Mouse (Mus musculus) adrenal gland, postnatal 10 days (tissue): ENCODE data around the gene Aup1. TPM values are rescaled to one million over a fixed set of nuclear protein-coding genes. Genes with fewer than 3 reads are reported as not detected.

Experiments used
- DNase-seq: peaks from one replicate; pipeline ENCODE4 v3.0.0; 2021; ENCODE audit warnings: mixed read lengths
- total RNA-seq, 2 experiments: library from RNA; stranded (reverse); gene quantifications; 2 replicates each; pipeline ENCODE4 v1.2.3; 2021

The Aup1 gene
- total RNA-seq, 2 experiments from 2014 or later, result 143 to 149 TPM

DNA sequence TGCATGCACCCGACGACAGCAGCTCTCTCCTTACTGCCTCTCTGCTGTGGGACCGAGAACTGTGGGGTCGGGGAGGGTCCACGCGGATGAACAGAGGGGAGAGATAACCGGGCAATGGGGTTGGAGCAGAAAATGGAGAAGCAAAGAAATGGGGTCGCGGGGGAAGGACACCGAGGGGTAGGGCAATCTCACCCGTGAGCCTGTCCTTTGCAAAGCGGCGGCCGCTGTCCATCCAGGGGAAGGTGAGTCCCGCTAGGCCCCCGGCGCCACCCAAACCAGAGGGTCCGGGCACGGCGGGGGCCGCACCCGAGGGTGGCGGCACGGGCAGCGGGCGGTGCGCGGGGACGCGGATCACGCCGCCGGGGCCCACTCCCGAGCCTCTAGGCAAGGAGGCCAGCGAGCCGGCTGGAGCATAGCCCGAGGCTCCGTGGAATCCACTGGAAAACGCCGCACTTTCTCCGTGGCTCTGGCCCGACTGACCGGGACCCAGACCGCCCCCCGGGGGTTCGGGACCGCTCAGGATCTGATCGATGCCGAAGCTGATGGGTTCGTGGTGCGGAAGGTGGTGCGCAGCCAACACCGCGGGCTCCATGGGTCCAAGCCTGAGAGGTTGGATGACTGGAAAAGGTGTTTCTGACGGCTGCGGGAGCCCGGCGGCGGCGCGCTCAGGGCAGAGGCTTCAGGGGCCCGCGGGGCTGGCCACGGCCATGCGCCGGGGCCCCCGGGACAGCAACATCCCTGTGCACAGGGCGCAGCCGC, 15.3 kb downstream of the Aup1 start:
- DNase-seq, result no peak

DNA sequence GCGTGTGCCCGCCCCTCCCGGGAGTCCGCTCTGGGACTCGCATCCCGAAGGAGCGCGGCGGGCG, 15.8 kb downstream of the Aup1 start, which contains the start of gene Tlx2:
Gene Tlx2, minus strand, starts transcription at position 47 of the 64 bp plus-strand sequence.
- DNase-seq, result no peak

DNA sequence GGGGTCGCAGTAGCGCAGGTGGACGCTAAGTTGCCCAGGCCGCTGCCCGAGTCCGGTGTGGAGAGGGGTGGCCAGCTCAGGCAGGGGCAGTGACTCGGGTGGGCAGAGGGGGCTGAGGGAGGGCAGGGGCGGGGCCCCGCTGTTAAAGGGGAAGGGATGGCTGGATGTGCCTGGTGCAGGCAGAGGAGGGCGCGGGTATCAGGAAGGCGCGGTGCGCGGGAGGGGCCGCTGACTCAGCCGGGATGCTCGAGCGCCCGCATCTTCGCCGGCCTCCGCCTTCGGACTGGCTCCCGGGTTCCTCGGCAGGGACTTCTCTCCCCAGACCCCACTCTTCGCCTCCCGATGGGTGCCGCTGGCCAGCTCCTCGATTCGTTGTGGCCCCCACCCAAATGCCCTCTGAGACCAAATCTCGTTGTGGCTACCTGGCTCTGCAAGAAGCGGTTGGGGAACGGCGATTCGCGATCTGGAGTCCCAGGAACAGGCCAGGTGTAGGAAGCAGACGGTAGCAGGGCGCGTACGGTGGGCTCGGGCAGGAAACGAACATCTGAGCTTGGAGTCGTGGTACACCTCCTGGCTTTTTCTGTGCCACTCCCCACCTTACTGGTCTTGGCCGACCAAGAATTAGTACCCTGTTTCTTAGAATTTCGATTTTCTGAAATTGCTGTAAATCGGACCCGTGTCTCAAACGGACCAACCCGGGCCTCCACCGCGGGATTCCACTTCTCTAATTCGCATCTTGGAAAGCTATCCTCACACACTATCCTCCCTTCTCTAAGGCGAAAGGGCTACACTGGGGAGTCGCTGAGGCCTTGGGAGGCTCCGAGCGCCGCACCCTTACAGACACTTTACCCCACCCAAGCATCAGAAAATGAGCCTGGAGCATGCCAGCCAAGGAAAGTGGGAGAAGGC, 16.2 kb downstream of the Aup1 start:
- peak; percentile 54 for DNase-seq

DNA sequence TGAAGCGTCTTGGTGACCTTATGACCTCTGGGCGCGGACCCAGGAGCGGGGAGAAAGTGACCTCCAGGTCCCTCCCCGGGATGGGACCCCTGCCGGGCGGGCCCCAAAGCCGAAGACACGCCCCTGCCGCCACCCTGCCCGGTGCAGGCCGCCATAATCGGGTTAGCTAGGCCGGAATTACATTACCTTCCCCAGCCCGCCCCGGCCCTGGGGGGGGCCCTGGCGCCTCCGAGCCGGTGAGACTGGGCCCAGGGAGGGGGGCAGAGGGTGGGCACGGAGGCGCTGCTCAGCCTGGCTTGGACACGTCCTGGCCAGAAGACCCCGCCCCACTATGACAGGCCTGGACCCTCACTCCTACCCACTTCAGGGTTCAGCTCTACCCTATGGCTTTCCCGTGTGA, 16.9 kb downstream of the Aup1 start:
- peak; percentile 55 for DNase-seq

DNA sequence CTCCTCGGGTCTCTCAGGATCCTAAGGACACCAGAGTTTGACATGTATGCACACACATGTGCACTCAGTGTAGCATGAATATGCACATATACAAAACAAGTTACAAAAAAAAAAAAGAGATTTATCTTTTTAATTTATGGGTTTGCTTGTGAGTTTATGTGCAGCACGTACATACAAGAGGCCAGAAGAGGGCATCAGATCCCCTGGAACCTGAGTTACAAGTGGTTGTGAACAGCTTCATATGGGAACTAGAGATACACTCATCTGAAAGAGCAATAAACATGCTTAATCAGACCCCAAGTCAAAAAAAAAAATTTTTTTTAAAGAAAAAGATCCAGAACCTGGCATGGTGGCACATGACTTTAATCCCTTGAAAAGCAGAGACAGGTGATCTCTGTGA, 20.7 kb downstream of the Aup1 start:
- DNase-seq, result no peak

DNA sequence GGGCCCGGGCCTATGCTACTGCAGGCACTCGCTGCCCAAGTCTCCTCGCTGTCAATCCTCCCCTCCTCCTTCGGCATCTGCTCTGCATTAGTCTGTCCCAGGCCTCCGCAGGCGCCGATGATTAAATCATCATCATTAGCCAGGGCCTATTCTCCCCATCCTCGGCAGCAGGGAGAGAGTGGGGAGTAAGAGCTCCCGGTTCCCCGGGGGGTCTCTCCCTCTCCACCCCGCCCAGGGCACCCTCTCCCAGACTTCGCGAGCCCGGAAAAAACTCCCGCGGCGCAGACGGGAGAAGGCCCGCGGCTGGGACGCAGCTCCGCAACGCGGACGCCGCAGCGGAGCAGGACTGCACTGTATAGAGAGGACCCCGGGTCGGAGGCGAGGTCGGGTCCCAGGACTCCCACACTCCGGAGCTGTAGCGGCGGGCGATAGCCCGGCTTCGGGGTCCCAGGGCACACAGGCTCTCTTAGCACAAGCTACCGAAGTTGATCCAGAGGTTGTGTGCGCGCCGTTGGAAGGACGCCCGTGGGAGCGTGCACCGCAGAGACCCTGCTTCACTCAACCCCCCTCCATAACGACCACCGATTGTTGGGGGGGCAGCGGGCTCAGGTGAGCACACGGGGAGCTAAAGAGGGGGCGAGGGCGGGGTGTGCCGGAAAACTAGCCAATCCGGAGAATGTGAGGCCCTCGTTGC, 23.5 kb downstream of the Aup1 start, which contains the start of gene Pcgf1:
Gene Pcgf1, plus strand, starts transcription at position 240 of the 694 bp plus-strand sequence.
- peak; percentile 63 for DNase-seq

DNA sequence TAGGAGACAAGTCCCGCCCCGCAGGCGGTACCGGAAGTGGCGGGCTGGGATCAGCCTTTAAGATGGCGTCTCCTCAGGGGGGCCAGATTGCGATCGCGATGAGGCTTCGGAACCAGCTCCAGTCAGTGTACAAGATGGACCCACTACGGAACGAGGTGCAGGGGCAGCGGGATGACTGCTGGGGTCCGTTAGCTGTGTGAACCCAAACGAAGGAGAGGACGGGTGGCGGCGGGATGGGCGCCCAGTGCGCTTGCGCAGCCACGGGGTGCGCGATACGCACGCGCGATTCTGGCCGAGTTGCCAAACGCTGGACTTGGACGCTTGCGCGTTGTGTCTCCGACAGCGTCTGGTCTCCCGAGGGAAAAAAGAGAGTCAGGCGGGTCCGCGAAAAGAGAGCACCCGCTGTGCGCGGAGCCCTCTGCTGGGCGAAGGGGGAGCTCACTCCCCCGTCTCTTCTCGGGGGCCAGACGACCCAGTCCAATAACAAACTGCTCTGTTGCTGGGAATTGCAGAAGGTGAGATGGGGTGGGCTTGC, 24.1 kb downstream of the Aup1 start:
- DNase-seq, result peak; percentile 99

DNA sequence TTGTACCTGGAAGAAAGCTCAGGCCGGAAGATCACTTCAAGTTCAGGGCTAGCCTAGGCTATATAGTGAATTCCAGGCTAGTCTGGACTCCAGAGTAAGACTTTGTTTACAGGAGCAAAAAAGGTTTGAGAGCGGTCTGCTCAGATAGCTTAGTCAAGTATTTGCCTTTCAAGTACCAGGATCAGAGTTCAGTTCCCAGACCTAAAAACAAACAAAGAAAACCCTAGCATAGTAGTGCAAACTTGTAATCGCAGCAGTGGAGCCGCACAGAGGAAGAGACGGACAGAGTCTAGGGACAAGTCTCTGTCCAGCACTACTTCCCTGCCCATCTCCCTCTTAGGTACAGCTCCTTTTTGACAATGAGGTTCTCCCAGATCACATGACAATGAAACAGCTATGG, 25.9 kb downstream of the Aup1 start:
- no peak for DNase-seq

DNA sequence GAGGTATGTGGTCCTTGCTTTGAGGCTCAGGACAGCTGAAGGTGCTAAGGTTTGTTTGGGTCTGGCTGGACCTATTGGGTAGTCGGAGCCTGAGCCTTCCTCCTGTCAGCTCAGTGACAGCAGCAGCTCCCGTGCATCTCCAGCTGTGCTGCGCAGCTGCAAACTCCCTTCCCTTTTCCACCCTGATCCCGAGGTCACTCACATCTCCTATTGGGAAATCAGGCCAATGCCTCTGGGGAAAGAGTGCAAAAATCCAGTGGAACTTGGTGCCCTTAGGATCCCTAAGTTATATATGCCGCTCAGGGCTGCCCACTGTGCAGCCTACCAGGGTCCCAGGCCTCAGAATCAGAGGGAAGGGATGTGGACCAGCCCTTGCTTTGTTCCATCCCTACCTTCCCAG, 29.2 kb downstream of the Aup1 start:
- peak; percentile 49 for DNase-seq

DNA sequence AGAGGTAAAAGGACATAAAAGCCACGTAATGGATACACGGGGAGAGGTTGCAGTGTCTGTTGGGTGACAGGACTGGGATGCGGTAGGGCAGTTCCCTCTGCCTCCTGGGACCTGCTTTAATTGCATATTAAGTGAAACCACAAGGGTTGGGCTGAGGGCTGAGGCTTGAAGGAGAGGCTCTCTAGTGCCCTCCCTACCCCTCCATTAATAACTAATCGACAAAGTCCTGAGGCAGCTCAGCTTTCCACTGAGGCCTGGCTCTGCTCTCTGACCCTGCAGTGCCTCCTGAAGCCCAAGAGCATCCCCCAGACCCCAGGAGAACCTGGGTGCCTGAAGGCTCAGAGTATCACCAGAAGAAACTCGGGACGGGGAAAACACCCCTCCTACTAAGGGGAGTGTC, 30.2 kb downstream of the Aup1 start:
- no peak for DNase-seq

DNA sequence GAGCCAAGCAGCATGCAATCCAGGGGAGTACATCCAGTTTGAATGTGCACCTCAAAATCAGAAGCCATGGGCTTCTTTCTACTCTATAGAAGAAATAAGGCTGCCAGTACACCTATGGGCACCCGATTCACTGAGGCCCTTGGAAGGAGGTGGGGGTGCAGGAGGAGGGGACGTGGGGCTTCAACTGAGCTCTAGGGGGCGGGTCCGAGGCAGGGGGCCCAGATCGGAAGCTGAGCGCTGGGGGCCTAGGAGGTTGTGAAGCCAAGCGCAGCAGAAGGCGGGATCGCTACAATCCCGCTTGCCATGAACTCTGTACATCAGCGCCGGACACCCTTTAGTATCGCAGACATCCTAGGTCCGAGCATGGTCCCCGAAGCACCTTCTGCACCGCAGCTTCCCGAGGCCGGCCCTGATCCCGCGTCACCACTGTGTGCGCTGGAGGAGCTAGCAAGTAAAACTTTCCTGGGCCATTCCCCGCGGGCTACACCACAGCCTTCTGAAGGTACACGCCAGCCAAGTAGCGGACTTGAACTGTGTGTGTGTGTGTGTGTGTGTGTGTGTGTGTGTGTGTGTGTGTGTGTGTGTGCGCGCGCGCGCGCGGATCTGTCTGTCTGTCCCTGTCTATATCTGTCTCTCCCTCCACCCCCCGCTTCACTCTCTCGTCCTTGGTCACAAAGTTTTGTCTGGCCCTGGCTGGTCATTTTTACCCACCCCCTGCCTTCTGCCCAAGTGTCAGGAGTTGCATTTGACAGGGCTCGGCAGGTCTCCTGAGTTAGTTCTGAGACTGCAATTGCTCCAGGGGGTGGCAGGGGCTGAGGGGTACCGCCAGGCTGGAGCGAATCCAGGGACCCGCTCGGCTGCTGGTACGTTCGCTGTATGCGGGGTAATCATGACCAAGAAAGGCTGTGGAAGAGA, 32.1 kb downstream of the Aup1 start, which contains the start of gene Lbx2:
Gene Lbx2, plus strand, starts transcription at position 247 of the 915 bp plus-strand sequence.
- peak; percentile 62 for DNase-seq

DNA sequence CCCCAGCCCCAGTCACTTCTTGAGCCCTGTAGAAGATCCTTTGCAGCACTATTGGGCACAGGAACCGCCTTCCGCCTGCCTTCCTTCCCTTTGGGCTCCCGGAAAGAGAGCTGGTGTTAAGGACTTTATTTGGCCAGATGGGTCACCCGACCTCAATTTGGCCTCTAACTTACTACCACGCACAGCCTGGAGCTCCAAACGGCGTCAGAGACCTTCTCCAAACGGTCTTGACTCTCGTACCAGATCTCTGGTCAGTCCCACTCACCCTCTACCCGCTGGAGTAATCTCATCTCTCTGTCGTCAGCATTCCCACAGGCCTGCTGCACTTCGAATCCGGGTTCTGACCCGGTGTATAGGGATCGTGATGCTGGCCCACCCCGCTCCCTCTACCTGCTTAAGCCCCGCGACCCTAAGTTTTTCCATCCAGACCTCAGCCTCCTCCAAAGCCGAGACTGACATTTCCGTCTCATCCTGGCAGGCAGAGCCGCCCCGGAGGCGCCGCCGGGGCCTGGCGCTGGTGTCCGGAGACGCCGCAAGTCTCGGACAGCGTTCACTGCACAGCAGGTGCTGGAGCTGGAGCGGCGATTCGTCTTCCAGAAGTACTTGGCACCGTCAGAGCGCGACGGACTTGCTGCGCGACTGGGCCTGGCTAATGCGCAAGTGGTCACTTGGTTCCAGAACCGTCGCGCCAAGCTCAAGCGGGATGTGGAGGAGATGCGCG, 33.0 kb downstream of the Aup1 start:
- peak; percentile 69 for DNase-seq

DNA sequence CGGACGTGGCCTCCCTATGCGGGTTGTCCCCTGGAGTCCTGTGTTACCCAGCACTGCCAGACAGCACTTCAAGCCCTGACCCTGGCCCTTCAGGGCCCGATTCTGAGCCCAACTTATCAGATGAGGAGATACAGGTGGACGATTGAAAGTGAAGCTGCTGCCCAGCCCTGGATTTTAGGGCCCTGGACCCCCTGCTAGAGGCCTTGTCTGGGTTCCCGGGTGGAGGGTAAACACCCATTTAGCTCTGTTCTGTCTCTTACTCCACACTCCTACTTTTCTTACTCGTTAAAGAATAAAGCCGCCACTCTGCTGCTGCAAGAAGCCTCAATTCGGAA, 33.6 kb downstream of the Aup1 start:
- DNase-seq, result no peak

DNA sequence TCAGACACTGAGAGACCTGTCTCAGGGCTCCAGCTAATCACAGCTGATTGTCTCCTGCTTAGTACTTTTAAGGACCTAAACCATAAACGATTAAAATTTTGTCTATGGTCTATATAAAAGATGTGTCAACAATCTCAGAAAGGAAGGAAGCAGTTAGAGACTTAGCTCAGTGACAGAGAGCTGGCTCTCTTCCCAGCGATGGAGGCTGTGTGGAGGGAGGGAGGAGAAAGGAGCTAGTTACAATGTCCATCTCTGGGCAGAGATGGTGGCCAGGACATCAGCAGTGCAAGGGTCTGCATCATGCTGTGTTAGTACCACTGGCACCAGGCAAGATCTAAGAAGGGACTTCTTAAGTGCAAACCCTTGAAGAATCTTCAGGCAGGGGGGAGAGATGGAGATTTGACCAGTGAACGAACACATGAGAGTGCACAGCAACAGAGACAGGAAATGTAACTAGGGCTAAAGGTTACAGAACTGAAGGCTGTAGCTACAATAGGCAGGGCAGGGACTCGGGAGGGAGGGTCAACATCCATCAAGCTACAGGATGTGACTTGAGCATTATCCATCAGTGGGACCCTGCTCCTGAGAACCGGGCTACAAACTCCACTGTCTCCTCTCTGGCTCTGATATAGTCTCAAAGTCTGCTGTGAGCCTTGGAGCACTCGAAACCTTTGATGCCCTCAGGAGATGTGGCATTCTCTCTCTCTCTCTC, 38.3 kb downstream of the Aup1 start:
- peak; percentile 62 for DNase-seq

DNA sequence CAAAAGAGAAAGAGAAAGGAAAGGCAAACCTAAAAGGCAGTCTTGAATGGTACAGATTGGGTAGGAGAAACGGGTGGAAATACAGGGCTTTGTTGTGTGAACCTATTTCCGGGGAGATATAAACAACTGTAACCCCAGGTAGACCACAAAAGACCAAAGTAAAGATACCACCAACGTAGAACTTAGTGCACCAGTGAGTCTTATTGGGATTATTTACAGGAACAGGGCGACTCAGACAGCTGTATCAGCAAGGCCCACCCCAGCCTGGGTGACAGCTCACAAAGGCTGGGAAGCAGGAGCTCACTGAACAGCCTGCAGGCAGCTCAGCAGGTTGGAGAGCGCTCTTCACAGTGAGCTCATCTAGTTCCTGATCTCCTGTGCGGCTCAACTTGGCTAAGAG, 41.6 kb downstream of the Aup1 start:
- no peak for DNase-seq

DNA sequence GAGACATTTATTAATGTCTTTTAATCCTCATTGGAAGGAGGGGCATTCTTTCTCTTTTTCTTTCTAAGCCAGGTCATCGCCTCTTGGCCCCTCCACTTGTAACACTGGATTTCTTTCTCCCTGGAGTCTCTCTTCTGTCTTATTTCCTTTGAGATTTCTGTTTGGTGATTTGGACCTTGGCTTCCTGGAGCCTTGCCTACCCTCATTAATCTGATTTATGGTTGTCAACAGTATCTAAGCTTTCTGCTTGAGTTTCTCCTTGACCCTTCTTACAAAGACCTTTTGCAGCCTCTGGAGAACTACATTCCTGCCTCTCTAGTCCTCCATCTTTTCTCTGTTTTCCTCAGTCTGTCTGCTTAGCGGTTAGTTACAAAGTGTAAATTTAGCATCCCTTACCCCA, 44.1 kb downstream of the Aup1 start:
- DNase-seq, result peak; percentile 74

DNA sequence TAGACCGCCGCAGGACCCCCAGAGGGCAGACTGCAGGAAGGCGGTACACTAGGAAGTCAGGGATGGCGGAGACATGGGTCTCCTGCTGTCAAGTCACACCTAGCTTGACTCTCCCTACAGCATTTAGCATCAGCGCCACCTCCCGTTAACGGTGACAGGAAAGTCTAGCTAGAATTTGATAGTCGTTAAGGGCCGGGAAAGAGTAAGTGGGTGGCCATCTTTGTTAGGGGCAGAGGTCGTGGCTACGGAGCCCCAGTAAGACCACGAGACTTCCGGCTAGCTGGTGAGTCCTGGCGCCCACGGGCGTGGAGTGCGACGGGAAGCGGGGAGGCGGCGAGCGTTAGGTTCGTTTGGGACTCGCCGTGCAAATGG, 47.0 kb downstream of the Aup1 start, which contains the start of the genes Ccdc142 and Gm42688:
Gene Ccdc142, plus strand, starts transcription at position 286 of the 372 bp plus-strand sequence.
Gene Gm42688, plus strand, starts transcription at position 302 of the 372 bp plus-strand sequence.
- peak; percentile 92 for DNase-seq

DNA sequence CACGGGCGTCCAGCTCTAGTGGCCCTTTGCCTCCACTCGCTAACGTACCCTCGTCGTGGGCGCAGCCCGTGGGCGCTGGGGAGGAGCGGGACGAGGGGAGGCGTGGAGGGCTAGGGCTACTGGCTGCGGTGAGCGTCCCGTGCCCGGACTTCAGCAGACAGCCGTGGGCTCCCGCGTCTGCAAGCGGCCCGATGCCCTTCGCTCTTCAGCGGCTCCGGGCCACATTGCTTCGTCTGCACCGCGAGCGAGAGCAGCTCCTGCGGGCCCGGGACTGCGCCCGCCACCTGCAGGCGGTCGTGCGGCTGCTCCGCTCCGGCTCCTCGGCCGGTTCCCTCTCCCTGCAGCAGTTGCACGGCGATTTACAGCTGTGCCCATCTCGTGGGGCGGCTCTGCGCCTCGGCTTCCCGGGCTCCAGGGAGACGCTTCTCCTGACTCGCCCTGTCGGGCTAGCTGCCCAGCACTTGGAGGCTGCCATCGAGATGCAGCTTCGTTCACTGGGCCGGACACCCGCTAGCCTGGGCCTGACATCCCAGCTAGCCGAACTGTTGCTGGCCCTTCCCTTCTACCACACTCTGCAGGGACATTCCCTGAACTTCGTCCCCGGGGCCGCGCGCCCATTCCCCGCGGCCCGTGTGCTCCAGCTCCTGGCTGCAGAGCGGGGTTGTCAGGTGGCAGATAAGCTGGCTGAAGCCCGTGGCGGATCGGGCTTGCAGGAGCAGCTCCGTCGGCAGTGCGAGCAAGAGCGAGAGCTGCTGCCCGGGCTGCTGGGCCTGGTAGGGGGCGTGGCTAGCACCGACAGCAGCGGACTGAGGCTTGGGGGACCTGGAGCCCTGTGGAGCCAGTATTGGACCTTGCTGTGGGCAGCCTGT, 47.6 kb downstream of the Aup1 start:
- peak; percentile 80 for DNase-seq

DNA sequence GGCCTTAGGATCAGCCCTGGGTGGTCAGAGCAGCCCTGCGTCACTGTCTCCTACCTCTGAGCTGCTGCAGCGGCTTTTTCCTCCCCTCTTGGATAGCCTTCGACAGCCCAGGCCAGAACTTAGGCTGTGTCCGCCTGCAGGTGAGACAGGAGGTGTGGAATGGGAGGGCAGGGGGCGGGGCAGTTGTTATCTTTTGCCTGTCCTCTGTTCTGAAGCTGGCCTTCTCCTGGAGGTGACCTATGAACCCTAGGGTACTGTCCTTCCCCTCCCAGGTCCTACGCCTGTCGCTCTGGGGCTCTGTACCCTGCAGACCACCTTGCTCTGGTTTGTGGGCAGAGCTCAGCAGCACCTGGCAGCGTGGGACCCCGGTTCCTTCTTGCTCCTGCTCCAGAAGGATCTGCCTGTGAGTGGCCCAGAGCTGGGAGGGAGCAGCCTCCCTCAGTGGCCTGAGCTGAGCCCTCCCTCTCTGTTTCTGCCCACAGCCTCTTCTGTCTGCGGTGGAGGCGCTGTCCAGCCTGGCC, 48.9 kb downstream of the Aup1 start:
- no peak for DNase-seq
